Mouse (Mus musculus): ENCODE measurements around the gene Galnt2.

Gene Galnt2

GRCm38 (mm10) chr8:124330433-124330832 is 99.2 kb downstream of the Galnt2 start:
- Histone ChIP-seq H3K36me3 (ENCODE audit: insufficient read depth, low read length) (peaks cover 80% of the 10 kb centered on the region), H3K27me3 (ENCODE audit: insufficient read depth, low read length) (no peaks in the 10 kb centered on the region), H3K4me1 (replicated peaks; ENCODE audit: low read depth, low read length) (peaks cover 32% of the 10 kb centered on the region), H3K9me3 (ENCODE audit: low read length) (no peaks in the 10 kb centered on the region), H3K4me3 (replicated peaks; ENCODE audit: low read length) (no peak overlapping the region)
- TF ChIP-seq CTCF (conservative IDR thresholded peaks at IDR 0.05; ENCODE audit: low read length) (no peak), NANOG (IDR thresholded peaks at IDR 0.05; ENCODE audit: borderline replicate concordance, low read length) (no peak), POU5F1 (IDR thresholded peaks at IDR 0.05; ENCODE audit: borderline replicate concordance, low read length) (no peak)

- no peaks in the 10 kb centered on the region for H3K9me3 ChIP-seq (ENCODE audit: low read length)
- peaks cover 39% of the 10 kb centered on the region for H3K4me1 ChIP-seq (replicated peaks; ENCODE audit: low read depth, low read length)
- no peak overlapping the region for H3K4me3 ChIP-seq (replicated peaks; ENCODE audit: low read length)
- H3K36me3 ChIP-seq (ENCODE audit: insufficient read depth, low read length) = peaks cover 82% of the 10 kb centered on the region
- TF ChIP-seq NANOG (IDR thresholded peaks at IDR 0.05; ENCODE audit: borderline replicate concordance, low read length) (no peak), POU5F1 (IDR thresholded peaks at IDR 0.05; ENCODE audit: borderline replicate concordance, low read length) (no peak), CTCF (conservative IDR thresholded peaks at IDR 0.05; ENCODE audit: low read length) (no peak)
- no peaks in the 10 kb centered on the region for H3K27me3 ChIP-seq (ENCODE audit: insufficient read depth, low read length)
Measured at GRCm38 (mm10) chr8:124331094-124331493, 99.9 kb downstream of the Galnt2 start.

GRCm38 (mm10) chr8:124331706-124332105 is 100.5 kb downstream of the Galnt2 start:
- H3K27me3 ChIP-seq (ENCODE audit: insufficient read depth, low read length) = no peaks in the 10 kb centered on the region
- TF ChIP-seq CTCF (conservative IDR thresholded peaks at IDR 0.05; ENCODE audit: low read length) = no peak
- TF ChIP-seq POU5F1 (IDR thresholded peaks at IDR 0.05; ENCODE audit: borderline replicate concordance, low read length) = no peak
- no peak for TF ChIP-seq NANOG (IDR thresholded peaks at IDR 0.05; ENCODE audit: borderline replicate concordance, low read length)

GRCm38 (mm10) chr8:124336302-124336701 is 105.1 kb downstream of the Galnt2 start:
- Histone ChIP-seq H3K36me3 (ENCODE audit: insufficient read depth, low read length) (peaks cover 94% of the 10 kb centered on the region), H3K27me3 (ENCODE audit: insufficient read depth, low read length) (no peaks in the 10 kb centered on the region), H3K4me3 (replicated peaks; ENCODE audit: low read length) (no peak overlapping the region), H3K9me3 (ENCODE audit: low read length) (no peaks in the 10 kb centered on the region), H3K4me1 (replicated peaks; ENCODE audit: low read depth, low read length) (peaks cover 20% of the 10 kb centered on the region)
- TF ChIP-seq POU5F1 (IDR thresholded peaks at IDR 0.05; ENCODE audit: borderline replicate concordance, low read length) (no peak), NANOG (IDR thresholded peaks at IDR 0.05; ENCODE audit: borderline replicate concordance, low read length) (no peak), CTCF (conservative IDR thresholded peaks at IDR 0.05; ENCODE audit: low read length) (no peak)

More at GRCm38 (mm10) chr8:124331706-124332105, 100.5 kb downstream of the Galnt2 start:
- Histone ChIP-seq H3K36me3 (ENCODE audit: insufficient read depth, low read length) (peaks cover 86% of the 10 kb centered on the region), H3K9me3 (ENCODE audit: low read length) (no peaks in the 10 kb centered on the region), H3K4me1 (replicated peaks; ENCODE audit: low read depth, low read length) (peaks cover 39% of the 10 kb centered on the region), H3K4me3 (replicated peaks; ENCODE audit: low read length) (no peak overlapping the region)

GRCm38 (mm10) chr8:124339742-124340141 is 108.6 kb downstream of the Galnt2 start:
- no peaks in the 10 kb centered on the region for H3K9me3 ChIP-seq (ENCODE audit: low read length)
- no peak overlapping the region for H3K4me3 ChIP-seq (replicated peaks; ENCODE audit: low read length)
- no peak for TF ChIP-seq POU5F1 (IDR thresholded peaks at IDR 0.05; ENCODE audit: borderline replicate concordance, low read length)
- no peak for TF ChIP-seq CTCF (conservative IDR thresholded peaks at IDR 0.05; ENCODE audit: low read length)
- TF ChIP-seq NANOG (IDR thresholded peaks at IDR 0.05; ENCODE audit: borderline replicate concordance, low read length) = no peak
- peaks cover 25% of the 10 kb centered on the region for H3K4me1 ChIP-seq (replicated peaks; ENCODE audit: low read depth, low read length)
- no peaks in the 10 kb centered on the region for H3K27me3 ChIP-seq (ENCODE audit: insufficient read depth, low read length)
- peaks cover 95% of the 10 kb centered on the region for H3K36me3 ChIP-seq (ENCODE audit: insufficient read depth, low read length)

- Histone ChIP-seq H3K9me3 (ENCODE audit: low read length) (no peaks in the 10 kb centered on the region), H3K4me1 (replicated peaks; ENCODE audit: low read depth, low read length) (peaks cover 25% of the 10 kb centered on the region), H3K4me3 (replicated peaks; ENCODE audit: low read length) (no peak overlapping the region), H3K27me3 (ENCODE audit: insufficient read depth, low read length) (no peaks in the 10 kb centered on the region), H3K36me3 (ENCODE audit: insufficient read depth, low read length) (peaks cover 91% of the 10 kb centered on the region)
- no peak for TF ChIP-seq NANOG (IDR thresholded peaks at IDR 0.05; ENCODE audit: borderline replicate concordance, low read length)
- no peak for TF ChIP-seq CTCF (conservative IDR thresholded peaks at IDR 0.05; ENCODE audit: low read length)
- no peak for TF ChIP-seq POU5F1 (IDR thresholded peaks at IDR 0.05; ENCODE audit: borderline replicate concordance, low read length)
Measured at GRCm38 (mm10) chr8:124340360-124341068, 109.3 kb downstream of the Galnt2 start.

GRCm38 (mm10) chr8:124343151-124343550 is 112.0 kb downstream of the Galnt2 start:
- Histone ChIP-seq H3K4me1 (replicated peaks; ENCODE audit: low read depth, low read length) (peaks cover 20% of the 10 kb centered on the region), H3K9me3 (ENCODE audit: low read length) (no peaks in the 10 kb centered on the region), H3K36me3 (ENCODE audit: insufficient read depth, low read length) (peaks cover 69% of the 10 kb centered on the region), H3K27me3 (ENCODE audit: insufficient read depth, low read length) (no peaks in the 10 kb centered on the region), H3K4me3 (replicated peaks; ENCODE audit: low read length) (no peak overlapping the region)
- TF ChIP-seq CTCF (conservative IDR thresholded peaks at IDR 0.05; ENCODE audit: low read length) (no peak), NANOG (IDR thresholded peaks at IDR 0.05; ENCODE audit: borderline replicate concordance, low read length) (no peak)

GRCm38 (mm10) chr8:124343991-124344390 is 112.8 kb downstream of the Galnt2 start:
- no peaks in the 10 kb centered on the region for H3K9me3 ChIP-seq (ENCODE audit: low read length)
- no peak overlapping the region for H3K4me3 ChIP-seq (replicated peaks; ENCODE audit: low read length)
- H3K36me3 ChIP-seq (ENCODE audit: insufficient read depth, low read length) = peaks cover 61% of the 10 kb centered on the region
- no peak for TF ChIP-seq CTCF (conservative IDR thresholded peaks at IDR 0.05; ENCODE audit: low read length)
- no peak for TF ChIP-seq POU5F1 (IDR thresholded peaks at IDR 0.05; ENCODE audit: borderline replicate concordance, low read length)
- no peak for TF ChIP-seq NANOG (IDR thresholded peaks at IDR 0.05; ENCODE audit: borderline replicate concordance, low read length)
- H3K27me3 ChIP-seq (ENCODE audit: insufficient read depth, low read length) = no peaks in the 10 kb centered on the region
- peaks cover 20% of the 10 kb centered on the region for H3K4me1 ChIP-seq (replicated peaks; ENCODE audit: low read depth, low read length)

- Histone ChIP-seq H3K4me1 (replicated peaks; ENCODE audit: low read depth, low read length) (peaks cover 20% of the 10 kb centered on the region), H3K27me3 (ENCODE audit: insufficient read depth, low read length) (no peaks in the 10 kb centered on the region), H3K9me3 (ENCODE audit: low read length) (no peaks in the 10 kb centered on the region), H3K4me3 (replicated peaks; ENCODE audit: low read length) (no peak overlapping the region), H3K36me3 (ENCODE audit: insufficient read depth, low read length) (peaks cover 52% of the 10 kb centered on the region)
- TF ChIP-seq CTCF (conservative IDR thresholded peaks at IDR 0.05; ENCODE audit: low read length) = no peak
Measured at GRCm38 (mm10) chr8:124345098-124345497, 113.9 kb downstream of the Galnt2 start.
